Mouse (Mus musculus) cerebellum, postnatal 4 days (tissue): ENCODE data around the gene Gm10024.
A peak's percentile ranks its signal among the peaks of the same experiment; 100 is the strongest.
"Not testable (repeated sequence)": the region's sequence is repeated elsewhere in the genome, so short reads cannot be mapped to it uniquely, and the experiment has no call there.

ENCODE experiments used
- DNase-seq, 2 experiments: peaks; one replicate each; pipeline ENCODE4 v3.0.0; 2022; ENCODE audit warnings: low spot score in 2 of 2, mixed read lengths in 1 of 2

Gene Gm10024

GRCm38 (mm10) chr10:77711157-77711556, at the start of gene Gm10024:
Gene Gm10024 (plus strand): TSS chr10:77711457.
- not testable (repeated sequence) for DNase-seq

- no peak for DNase-seq
Measured at GRCm38 (mm10) chr10:77663949-77664665, 47.1 kb upstream of the Gm10024 start.

- DNase-seq, result no peak
Measured at GRCm38 (mm10) chr10:77666342-77666741, 44.9 kb upstream of the Gm10024 start.

- DNase-seq, result no peak
Measured at GRCm38 (mm10) chr10:77667402-77667801, 43.9 kb upstream of the Gm10024 start.

GRCm38 (mm10) chr10:77670710-77671109, 40.5 kb upstream of the Gm10024 start:
- no peak for DNase-seq

- no peak for DNase-seq
Measured at GRCm38 (mm10) chr10:77671519-77671918, 39.7 kb upstream of the Gm10024 start.

GRCm38 (mm10) chr10:77673765-77674164, 37.5 kb upstream of the Gm10024 start:
- DNase-seq, result no peak

- DNase-seq, result no peak
Measured at GRCm38 (mm10) chr10:77677562-77677961, 33.7 kb upstream of the Gm10024 start.

- no peak for DNase-seq
Measured at GRCm38 (mm10) chr10:77682994-77683393, 28.3 kb upstream of the Gm10024 start.

- DNase-seq, result no peak
Measured at GRCm38 (mm10) chr10:77684181-77684580, 27.1 kb upstream of the Gm10024 start.

GRCm38 (mm10) chr10:77685895-77686664, 25.2 kb upstream of the Gm10024 start, which contains the start of gene Tspear:
Gene Tspear (plus strand): TSS chr10:77686569.
- no peak for DNase-seq

- DNase-seq, result no peak
Measured at GRCm38 (mm10) chr10:77687021-77687420, 24.2 kb upstream of the Gm10024 start.

- DNase-seq, result not testable (repeated sequence)
Measured at GRCm38 (mm10) chr10:77690356-77690807, 20.9 kb upstream of the Gm10024 start, which contains the start of gene Gm19402. Gene Gm19402 (minus strand): TSS chr10:77690757.

GRCm38 (mm10) chr10:77697133-77697532, 14.1 kb upstream of the Gm10024 start, which contains the start of gene Gm9508:
Gene Gm9508 (minus strand): TSS chr10:77697233.
- DNase-seq, result no peak

GRCm38 (mm10) chr10:77706326-77706725, 4.9 kb upstream of the Gm10024 start, which contains the start of gene Gm10272:
Gene Gm10272 (plus strand): TSS chr10:77706626.
- DNase-seq, result no peak

- no peak for DNase-seq
Measured at GRCm38 (mm10) chr10:77709831-77710230, 1.4 kb upstream of the Gm10024 start.

GRCm38 (mm10) chr10:77713734-77714133, 2.5 kb downstream of the Gm10024 start:
- no peak for DNase-seq

GRCm38 (mm10) chr10:77715507-77715906, 4.2 kb downstream of the Gm10024 start, which contains the start of gene Gm10142:
Gene Gm10142 (plus strand): TSS chr10:77715807.
- DNase-seq, result no peak

- DNase-seq, result not testable (repeated sequence)
Measured at GRCm38 (mm10) chr10:77720299-77720698, 9.0 kb downstream of the Gm10024 start, which contains the start of gene Krtap12-1. Gene Krtap12-1 (plus strand): TSS chr10:77720599.

GRCm38 (mm10) chr10:77724855-77725254, 13.6 kb downstream of the Gm10024 start:
- DNase-seq, result no peak

- peak in 1 of 2 experiments; percentile 18 for DNase-seq
Measured at GRCm38 (mm10) chr10:77726186-77726585, 14.9 kb downstream of the Gm10024 start, which contains the start of gene Gm10100. Gene Gm10100 (plus strand): TSS chr10:77726486.

GRCm38 (mm10) chr10:77728280-77728679, 17.0 kb downstream of the Gm10024 start:
- no peak for DNase-seq
